Comparison of ENCODE assay signal across 22 mouse cellular contexts in the genomic region with DNA sequence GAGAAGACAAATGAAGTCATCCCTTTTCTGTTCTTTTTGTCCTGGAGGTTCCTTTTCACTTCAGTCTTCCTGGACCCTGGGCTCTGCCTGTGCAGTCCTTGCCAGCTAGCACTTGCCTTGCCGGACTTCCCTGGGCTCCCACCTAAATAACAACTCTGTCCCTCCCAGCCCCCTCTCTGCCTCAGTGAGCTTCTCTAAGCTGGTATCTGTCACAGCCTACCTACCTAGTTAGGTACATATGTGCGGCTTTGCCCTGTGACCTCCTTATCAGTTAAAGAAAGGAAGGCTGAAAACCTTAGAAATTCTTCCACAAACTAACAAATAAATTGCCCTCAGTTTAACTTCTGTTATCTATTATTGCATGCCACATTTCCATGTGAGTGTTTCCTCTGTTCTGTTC.
"Had no signal": no experiment of that assay in that cellular context is flagged by ENCODE, and none has a peak within 500 bp of the region (broad histone marks: within the 10 kb centered on the region; RNA-seq: fewer than 3 reads in every experiment).

No protein-coding gene starts in this region.

- H3K9me3 ChIP-seq: heart, embryonic 13.5 days; heart, embryonic 15.5 days; hindbrain, embryonic 13.5 days; hindbrain, embryonic 15.5 days; limb, embryonic 13.5 days; limb, embryonic 15.5 days; liver, embryonic 12.5 days had no signal

- H3K27me3 ChIP-seq: heart, embryonic 13.5 days; heart, embryonic 15.5 days; hindbrain, embryonic 13.5 days; hindbrain, embryonic 15.5 days; limb, embryonic 13.5 days; limb, embryonic 15.5 days; liver, embryonic 12.5 days had no signal

- H3K27ac ChIP-seq: heart, adult 2 months; heart, embryonic 13.5 days; heart, embryonic 15.5 days; hindbrain, embryonic 13.5 days; hindbrain, embryonic 15.5 days; hindbrain, postnatal 0 days; left cerebral cortex, adult 2 months; limb, embryonic 13.5 days; limb, embryonic 15.5 days; liver, embryonic 12.5 days had no signal

- DNase-seq: gastrocnemius, postnatal 14 days; gastrocnemius, postnatal 36 days; heart, adult 11 months; heart, adult 2 months; heart, postnatal 14 days; heart, postnatal 36 days; kidney, adult 18-20 months; kidney, adult 8-10 months; kidney, postnatal 10 days; kidney, postnatal 25 days; left cerebral cortex, postnatal 4 days had no signal

- H3K4me2 ChIP-seq: heart, embryonic 11.5 days; heart, embryonic 13.5 days; heart, embryonic 15.5 days; hindbrain, embryonic 13.5 days; hindbrain, embryonic 15.5 days; limb, embryonic 13.5 days; limb, embryonic 15.5 days; liver, embryonic 12.5 days had no signal

- H3K36me3 ChIP-seq: heart, embryonic 13.5 days; heart, embryonic 15.5 days; hindbrain, embryonic 13.5 days; hindbrain, embryonic 15.5 days; limb, embryonic 13.5 days; limb, embryonic 15.5 days; liver, embryonic 12.5 days had no signal

- ATAC-seq: hindbrain, postnatal 0 days; intestine, embryonic 16.5 days; liver, embryonic 12.5 days had no signal

- H3K4me1 ChIP-seq: hindbrain, embryonic 13.5 days; hindbrain, embryonic 15.5 days; limb, embryonic 15.5 days had no signal

- H3K9ac ChIP-seq: heart, embryonic 13.5 days; heart, embryonic 15.5 days; hindbrain, embryonic 13.5 days; hindbrain, embryonic 15.5 days; limb, embryonic 13.5 days; limb, embryonic 15.5 days; liver, embryonic 12.5 days had no signal

- H3K4me3 ChIP-seq: heart, adult 2 months; heart, embryonic 13.5 days; heart, embryonic 15.5 days; hindbrain, embryonic 13.5 days; hindbrain, embryonic 15.5 days; left cerebral cortex, adult 2 months; limb, embryonic 13.5 days; limb, embryonic 15.5 days; liver, embryonic 12.5 days had no signal
